Mouse (Mus musculus): ENCODE data around the gene Tcl1. TPM values are rescaled to one million over a fixed set of nuclear protein-coding genes. Genes with fewer than 3 reads are reported as not detected.

Tcl1 gene
- not detected for total RNA-seq (2023)

DNA sequence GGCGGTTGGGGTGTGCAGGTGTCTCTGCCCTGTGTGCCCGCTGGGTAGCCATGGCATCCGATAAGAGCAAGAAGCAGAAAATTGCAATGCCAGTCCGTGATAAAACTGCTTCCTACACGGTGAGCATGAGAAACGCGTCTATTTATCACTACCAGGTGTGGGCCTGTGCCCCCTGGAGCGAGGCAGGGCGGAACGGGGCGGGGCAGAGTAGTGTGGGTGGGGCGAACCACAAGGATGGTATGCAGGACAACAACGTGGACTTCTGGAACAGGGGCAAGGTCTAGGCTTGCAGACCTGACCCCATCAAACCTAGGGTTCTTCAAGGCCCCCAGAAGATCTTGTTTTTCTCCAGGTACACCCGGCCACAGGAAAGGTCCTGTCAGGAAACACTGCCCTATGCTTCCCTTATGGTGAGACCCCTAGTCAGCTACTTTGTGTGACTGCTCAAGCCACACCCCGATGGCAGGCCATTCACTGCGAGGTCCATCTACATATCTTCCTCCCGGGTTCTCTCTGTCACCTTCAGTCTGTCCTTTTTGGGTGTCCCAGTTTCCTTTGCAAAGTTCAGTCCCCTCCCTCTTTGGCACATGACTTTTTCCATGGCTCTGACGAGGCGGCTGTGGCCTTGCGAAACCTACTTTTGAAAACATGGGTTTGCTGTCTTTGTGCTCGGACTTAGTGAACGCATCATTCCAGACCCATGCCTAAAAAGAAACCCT lies at the start of gene Tcl1:
Tcl1 (minus strand) TSS at position 193 of the 719 bp plus-strand sequence.

DNA sequence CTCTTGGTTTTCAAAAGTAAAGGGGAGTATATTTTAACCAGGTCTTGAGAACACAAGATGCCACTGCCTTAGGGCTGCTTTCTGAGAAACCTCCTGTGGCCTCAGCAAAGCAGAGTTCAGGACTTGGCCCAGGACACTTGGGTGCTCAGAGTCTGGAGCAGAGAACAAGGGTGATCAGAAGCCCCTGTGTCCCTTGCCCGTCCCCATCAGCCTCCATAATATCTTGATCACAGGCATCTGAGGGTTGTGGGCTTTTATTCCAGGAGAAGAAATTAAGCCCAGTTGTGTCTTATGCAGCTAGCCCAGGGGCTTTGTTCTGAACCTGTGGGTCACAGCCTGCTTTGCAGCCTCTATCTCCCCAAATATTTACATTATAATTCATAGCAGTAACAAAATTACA lies 20.9 kb downstream of the Tcl1 start, which contains the start of gene Tcl1b4:
Tcl1b4 (plus strand) TSS at position 301 of the 400 bp plus-strand sequence.

DNA sequence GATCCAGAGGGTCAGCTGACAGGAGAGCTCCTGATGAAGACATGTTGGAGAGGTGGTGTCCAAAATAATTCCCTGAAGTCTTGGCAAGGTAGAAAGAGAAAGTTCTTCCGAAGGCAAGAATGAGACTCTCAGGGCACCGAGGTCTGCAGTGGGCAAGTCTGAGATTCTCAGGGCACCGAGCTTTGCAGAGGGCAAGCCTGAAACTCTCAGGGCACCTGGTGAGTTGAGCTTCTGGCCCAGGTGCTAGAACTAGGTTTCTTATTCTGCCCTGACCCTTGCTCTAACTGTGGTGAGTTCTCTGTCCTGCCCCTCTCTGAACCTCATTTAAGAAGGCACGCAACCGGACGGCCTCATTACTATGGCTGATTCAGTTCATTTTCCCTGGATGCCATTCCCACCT lies 31.9 kb downstream of the Tcl1 start, which contains the start of gene Tcl1b3:
Tcl1b3 (plus strand) TSS at position 301 of the 400 bp plus-strand sequence.

DNA sequence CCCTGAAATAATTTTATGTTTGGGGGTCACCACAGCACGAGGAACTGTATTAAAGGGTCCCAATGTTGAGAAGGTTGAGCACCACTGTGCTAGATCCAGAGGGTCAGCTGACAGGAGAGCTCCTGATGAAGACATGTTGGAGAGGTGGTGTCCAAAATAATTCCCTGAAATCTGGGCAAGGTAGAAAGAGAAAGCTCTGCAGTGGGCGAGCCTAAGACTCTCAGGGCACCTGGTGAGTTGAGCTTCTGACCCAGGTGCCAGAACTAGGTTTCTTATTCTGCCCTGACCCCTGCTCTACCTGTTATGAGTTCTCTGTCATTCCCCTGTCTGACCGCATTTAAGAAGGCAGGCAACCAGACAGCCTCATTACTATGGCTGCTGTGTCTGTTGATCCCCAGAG lies 46.5 kb downstream of the Tcl1 start, which contains the start of gene Tcl1b5:
Tcl1b5 (plus strand) TSS at position 301 of the 400 bp plus-strand sequence.

Other genes starting within 250 kb of the Tcl1 start
- gene Syne3, start 213.0 kb downstream of the Tcl1 start, total RNA-seq (2023) = 10 to 100 TPM; 33.1 to 35.9 TPM
- 10 to 100 TPM; 25.7 to 45.1 TPM for gene Glrx5, start 190.1 kb downstream of the Tcl1 start, total RNA-seq (2023)
- gene Tcl1b2, start 76.8 kb downstream of the Tcl1 start, total RNA-seq (2023) = not detected
- not detected for gene Tcl1b1, start 63.1 kb downstream of the Tcl1 start, total RNA-seq (2023)
- gene Tcl1b5, start 46.4 kb downstream of the Tcl1 start, total RNA-seq (2023) = not detected
- not detected for gene Tcl1b3, start 31.8 kb downstream of the Tcl1 start, total RNA-seq (2023)
- not detected for gene Tcl1b4, start 20.8 kb downstream of the Tcl1 start, total RNA-seq (2023)
- not detected for gene Tunar, start 111.1 kb upstream of the Tcl1 start, total RNA-seq (2023)
- gene D430019H16Rik, start 231.1 kb upstream of the Tcl1 start, total RNA-seq (2023) = not detected